23 mouse cellular contexts compared by ENCODE assay signal in the genomic region with DNA sequence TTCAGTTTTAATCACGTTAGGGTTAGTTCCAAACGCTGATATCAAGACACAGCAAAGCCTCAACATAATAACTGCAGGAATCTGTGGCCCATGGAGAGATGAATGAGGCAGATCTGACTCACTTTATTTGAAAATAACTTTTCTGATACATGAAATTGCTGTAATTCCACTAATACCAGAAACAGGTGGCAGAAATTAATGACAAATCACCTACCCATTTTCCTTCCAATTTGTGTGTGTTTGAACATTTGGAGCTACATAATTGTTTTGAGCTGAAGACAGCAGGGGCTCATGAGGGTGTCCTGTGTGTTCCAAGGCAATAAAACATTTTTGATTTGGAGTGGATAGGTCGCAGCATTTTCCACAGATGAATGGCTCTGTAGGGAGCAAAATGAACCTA.
"Had no signal": no experiment of that assay in that cellular context is flagged by ENCODE, and none has a peak within 500 bp of the region (broad histone marks: within the 10 kb centered on the region; RNA-seq: fewer than 3 reads in every experiment).

No protein-coding gene starts in this region.

- H3K27ac ChIP-seq: heart, adult 2 months; heart, embryonic 10.5 days; hindbrain, embryonic 10.5 days; hindbrain, embryonic 12.5 days; hindbrain, embryonic 14.5 days; intestine, embryonic 15.5 days; left cerebral cortex, adult 2 months; limb, embryonic 10.5 days; limb, embryonic 12.5 days; liver, embryonic 13.5 days; liver, embryonic 15.5 days had no signal

- H3K4me3 ChIP-seq: heart, adult 2 months; heart, embryonic 10.5 days; heart, embryonic 12.5 days; hindbrain, embryonic 10.5 days; hindbrain, embryonic 12.5 days; intestine, embryonic 15.5 days; left cerebral cortex, adult 2 months; limb, embryonic 10.5 days; limb, embryonic 12.5 days; liver, embryonic 13.5 days; liver, embryonic 15.5 days had no signal

- DNase-seq: gastrocnemius, postnatal 14 days; gastrocnemius, postnatal 36 days; heart, adult 11 months; heart, adult 2 months; heart, postnatal 10 days; heart, postnatal 4 days; kidney, adult 18-20 months; kidney, adult 8-10 months; kidney, postnatal 10 days; kidney, postnatal 25 days; kidney, postnatal 4 days; liver; liver, embryonic 13.5 days had no signal
